Mouse (Mus musculus) thymus, adult 2 months (tissue): ENCODE data around the gene Gm10799. TPM values are rescaled to one million over a fixed set of nuclear protein-coding genes. Genes with fewer than 3 reads are reported as not detected.
"Not testable (repeated sequence)": the region's sequence is repeated elsewhere in the genome, so short reads cannot be mapped to it uniquely, and the experiment has no call there.

Experiments used
- DNase-seq: peaks from one replicate; pipeline ENCODE4 v3.0.0; 2021
- H3K27ac ChIP-seq: fragments of 200-500 bp; 2 replicates; pipeline ENCODE4 v1.5.1; 2012; ENCODE audit warnings: low read length, control low read depth; ENCODE audit not compliant: control insufficient read depth, insufficient read depth
- H3K27me3 ChIP-seq: fragments of 200-500 bp; 2 replicates; pipeline ENCODE4 v1.6.1; 2012; ENCODE audit warnings: mild to moderate bottlenecking, low read length, moderate library complexity, mixed read lengths; ENCODE audit not compliant: control insufficient read depth, insufficient read depth
- H3K36me3 ChIP-seq: fragments of 200-500 bp; 2 replicates; pipeline ENCODE4 v1.6.1; 2012; ENCODE audit warnings: mild to moderate bottlenecking, low read length, moderate library complexity; ENCODE audit not compliant: control insufficient read depth, insufficient read depth
- H3K4me1 ChIP-seq: fragments of 200-500 bp; replicated peaks from 2 replicates; pipeline ENCODE4 v1.6.1; 2012; ENCODE audit warnings: low read length; ENCODE audit not compliant: control insufficient read depth, insufficient read depth
- H3K4me3 ChIP-seq: fragments of 200-500 bp; 2 replicates; pipeline ENCODE4 v1.5.1; 2012; ENCODE audit warnings: mild to moderate bottlenecking, low read length, control low read depth, moderate library complexity; ENCODE audit not compliant: control insufficient read depth, insufficient read depth
- CTCF ChIP-seq: fragments of 200-500 bp; IDR thresholded peaks from 2 replicates; pipeline ENCODE4 v1.5.1; 2012; ENCODE audit warnings: mild to moderate bottlenecking, control low read depth, low read length, moderate library complexity, borderline replicate concordance; ENCODE audit not compliant: control insufficient read depth, poor library complexity, insufficient read depth; ENCODE audit errors: extremely low read depth
- POLR2A ChIP-seq: fragments of 200-500 bp; IDR thresholded peaks from 2 replicates; pipeline ENCODE4 v1.6.1; 2012; ENCODE audit warnings: mild to moderate bottlenecking, low read length, control low read depth, moderate library complexity; ENCODE audit not compliant: control insufficient read depth, poor library complexity, insufficient read depth; ENCODE audit errors: extremely low read depth
- WGBS: fragments of 180-500 bp; shearing (Covaris S2); methylation state at CpG from one replicate; pipeline ENCODE4 v1.1.7; 2018; 5-methylcytosine and 5-hydroxymethylcytosine counted together
- polyA plus RNA-seq: library from polyadenylated mRNA; depleted of rRNA; stranded (reverse); fragments of >200 nt; gene quantifications from 2 replicates; pipeline ENCODE4 v1.2.3, GENCODE M21; 2012

The Gm10799 gene
- polyA plus RNA-seq, 1 experiment = not detected

DNA sequence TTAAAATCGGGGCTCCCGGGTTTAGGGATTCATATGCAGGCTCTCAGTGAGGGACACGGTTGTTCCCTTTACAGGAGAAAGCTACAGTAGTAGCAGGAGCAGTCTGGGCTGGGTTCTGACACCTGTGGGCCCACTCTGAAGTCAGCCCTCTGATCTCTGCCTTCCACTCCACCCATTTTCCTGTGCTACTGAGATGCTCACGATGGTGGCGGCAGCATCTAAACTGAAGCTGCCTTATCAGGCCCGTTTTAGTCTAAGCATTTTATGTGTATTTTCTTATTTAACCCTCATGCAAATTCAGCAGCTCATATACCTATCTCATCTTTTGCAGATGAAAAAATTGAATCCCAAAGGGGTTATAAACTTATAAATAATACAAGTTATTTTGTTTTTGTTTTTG is 36.5 kb upstream of the Gm10799 start:
- Histone ChIP-seq H3K36me3 (no peaks in the 10 kb centered on the region), H3K4me1 (no peaks in the 10 kb centered on the region), H3K27me3 (no peaks in the 10 kb centered on the region), H3K27ac (no peak overlapping the region), H3K4me3 (no peak overlapping the region)
- TF ChIP-seq CTCF (no peak), POLR2A (no peak)
- DNase-seq = no peak
- 82% methylated on average over 6 of the region's 6 CpGs for WGBS

DNA sequence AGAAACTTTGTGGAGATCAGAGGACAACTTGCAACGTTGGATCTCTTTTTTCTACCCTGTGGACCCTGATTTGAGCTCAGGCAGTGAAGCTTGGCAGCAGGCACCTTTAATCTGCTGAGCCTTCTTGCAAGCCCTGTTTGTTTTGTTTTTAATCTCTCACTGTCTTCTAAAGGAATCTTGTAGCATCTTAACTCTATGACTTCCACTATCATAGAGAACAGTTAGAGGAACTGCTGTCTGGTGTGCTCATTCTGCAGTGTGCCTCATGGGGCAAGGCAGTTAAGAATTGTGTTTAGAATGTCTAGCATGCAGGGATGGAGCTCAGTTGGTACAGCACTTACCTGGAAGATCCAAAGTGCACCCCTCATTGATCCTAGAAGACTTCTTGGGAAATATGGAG is 31.6 kb upstream of the Gm10799 start:
- Histone ChIP-seq H3K27ac (no peak overlapping the region), H3K4me3 (no peak overlapping the region), H3K36me3 (no peaks in the 10 kb centered on the region), H3K4me1 (peaks cover 8% of the 10 kb centered on the region; the same call in 1 of the 2 replicates), H3K27me3 (no peaks in the 10 kb centered on the region)
- WGBS = 86% methylated on average over 1 of the region's 1 CpGs
- no peak for DNase-seq
- TF ChIP-seq CTCF = no peak
- no peak for TF ChIP-seq POLR2A

DNA sequence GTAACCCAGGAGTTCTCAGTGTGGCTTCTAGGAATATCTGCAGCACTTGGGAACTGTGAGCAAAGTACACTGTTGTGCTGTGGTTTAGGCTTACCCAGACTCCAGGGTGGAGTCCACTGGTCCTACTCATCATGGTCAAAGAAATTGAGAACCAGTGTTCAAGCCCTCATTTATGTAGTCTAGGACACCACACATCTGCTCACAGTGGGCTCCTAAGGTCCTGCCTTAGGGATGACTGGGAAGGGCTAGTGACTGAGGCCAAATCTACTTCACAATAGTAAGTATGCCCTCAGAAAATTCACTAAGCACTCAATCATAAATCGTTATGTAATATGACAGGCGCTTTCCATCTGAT is 30.9 kb upstream of the Gm10799 start:
- Histone ChIP-seq H3K27ac (no peak overlapping the region), H3K36me3 (no peaks in the 10 kb centered on the region), H3K4me1 (peaks cover 8% of the 10 kb centered on the region; the same call in 1 of the 2 replicates), H3K27me3 (no peaks in the 10 kb centered on the region), H3K4me3 (no peak overlapping the region)
- TF ChIP-seq POLR2A = no peak
- TF ChIP-seq CTCF = no peak
- no peak for DNase-seq
- WGBS = 99% methylated on average over 2 of the region's 2 CpGs

DNA sequence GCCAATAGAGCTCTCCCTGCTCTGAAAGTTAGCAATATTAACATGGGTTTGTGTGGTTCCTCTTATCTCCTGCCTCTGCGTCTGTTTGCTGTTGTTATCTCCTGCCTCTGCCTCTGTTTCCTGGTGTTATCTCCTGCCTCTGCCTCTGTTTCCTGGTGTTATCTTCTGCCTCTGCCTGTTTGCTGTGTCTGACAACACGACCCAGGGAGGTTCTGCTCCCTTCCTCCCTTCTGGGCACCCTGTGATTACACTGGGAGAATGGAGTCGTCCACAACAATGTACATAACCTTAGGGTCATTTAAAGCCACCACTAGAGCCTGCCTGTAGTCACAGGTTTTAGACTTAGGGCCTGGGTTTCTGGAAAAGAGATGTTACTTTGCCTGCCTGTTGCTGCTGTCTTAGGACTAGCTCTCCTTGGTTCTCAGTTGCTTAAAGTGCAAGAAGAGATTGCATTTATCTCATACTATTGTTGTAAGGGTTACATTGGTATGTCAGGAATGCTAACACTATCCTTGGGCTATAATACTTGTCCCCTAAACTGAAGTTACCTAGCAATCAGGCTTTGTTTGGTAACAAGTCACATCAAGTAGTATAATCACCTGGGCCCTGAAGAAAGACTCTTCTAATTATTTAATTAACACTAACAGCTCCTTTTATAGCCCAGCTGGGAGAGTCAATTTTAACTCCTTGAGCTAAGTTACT is 30.3 kb upstream of the Gm10799 start:
- Histone ChIP-seq H3K36me3 (no peaks in the 10 kb centered on the region), H3K4me1 (peaks cover 8% of the 10 kb centered on the region; the same call in 1 of the 2 replicates), H3K27me3 (no peaks in the 10 kb centered on the region), H3K4me3 (no peak overlapping the region), H3K27ac (no peak overlapping the region)
- WGBS = 45% methylated on average over 3 of the region's 3 CpGs
- TF ChIP-seq POLR2A = no peak
- TF ChIP-seq CTCF = no peak
- no peak for DNase-seq

DNA sequence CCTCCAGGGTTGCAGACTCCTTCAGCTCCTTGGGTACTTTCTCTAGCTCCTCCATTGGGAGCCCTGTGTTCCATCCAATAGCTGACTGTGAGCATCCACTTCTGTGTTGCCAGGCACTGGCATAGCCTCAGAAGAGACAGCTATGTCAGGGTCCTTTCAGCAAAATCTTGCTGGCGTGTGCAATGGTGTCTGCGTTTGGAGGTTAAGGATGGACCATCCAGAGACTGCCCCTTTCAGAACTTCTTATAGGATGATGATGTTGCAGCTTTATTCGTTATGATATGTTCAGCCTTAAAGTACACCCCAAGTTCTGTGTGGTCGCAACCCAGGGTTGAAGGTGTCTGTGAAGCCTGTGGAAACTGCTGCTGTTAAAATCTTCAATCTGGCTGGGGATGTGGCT is 29.0 kb upstream of the Gm10799 start:
- not testable (repeated sequence) for H3K36me3 ChIP-seq, DNase-seq, H3K4me3 ChIP-seq, H3K27ac ChIP-seq, H3K27me3 ChIP-seq, H3K4me1 ChIP-seq
- 98% methylated on average over 4 of the region's 4 CpGs for WGBS

DNA sequence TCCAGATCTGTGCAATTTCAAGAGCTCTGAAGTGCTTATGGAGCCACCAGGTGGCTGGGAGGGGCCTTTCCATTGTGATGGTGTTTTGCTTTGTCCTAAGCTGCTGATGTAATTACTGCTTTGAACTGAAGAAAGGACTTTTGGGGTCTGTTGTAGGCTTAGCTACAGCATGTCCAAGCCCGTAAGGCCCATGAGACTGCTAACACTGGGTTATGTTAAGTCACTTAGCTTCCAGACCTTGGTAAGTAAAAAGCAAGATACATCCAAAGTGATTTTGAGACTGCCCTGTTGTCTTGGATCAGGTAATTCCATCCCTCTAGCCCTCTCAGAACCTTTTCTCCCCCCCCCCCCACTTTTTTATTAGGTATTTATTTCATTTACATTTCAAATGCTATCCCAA is 28.4 kb upstream of the Gm10799 start:
- not testable (repeated sequence) for H3K4me3 ChIP-seq, H3K27ac ChIP-seq

DNA sequence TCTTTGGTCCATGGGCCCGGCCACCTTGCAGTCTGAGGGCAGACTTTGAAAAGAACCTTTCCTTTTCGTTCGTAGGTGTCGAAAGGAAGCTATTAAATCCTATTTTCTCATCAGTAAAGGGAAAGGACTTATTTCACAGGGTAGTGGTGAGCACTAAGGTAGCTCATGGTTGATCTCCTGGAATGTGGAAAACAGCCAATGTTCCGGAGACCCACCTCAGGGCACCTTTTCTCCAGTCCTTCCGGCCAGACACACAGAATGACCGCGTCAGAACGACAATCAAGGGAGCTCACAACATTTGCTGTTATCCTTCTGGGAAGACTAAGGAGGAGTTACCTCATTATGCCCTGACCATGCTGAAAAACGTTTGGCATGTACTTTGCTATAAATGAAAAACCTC is 27.9 kb upstream of the Gm10799 start:
- WGBS = 71% methylated on average over 10 of the region's 10 CpGs

More for the DNA sequence above, 28.4 kb upstream of the Gm10799 start:
- not testable (repeated sequence) for H3K36me3 ChIP-seq, H3K27me3 ChIP-seq, H3K4me1 ChIP-seq, DNase-seq
- WGBS = 97% methylated on average over 1 of the region's 1 CpGs

More for the DNA sequence above, 27.9 kb upstream of the Gm10799 start:
- no peak for TF ChIP-seq POLR2A
- TF ChIP-seq CTCF = no peak
- DNase-seq = no peak
- H3K27me3 ChIP-seq = no peaks in the 10 kb centered on the region
- no peak overlapping the region; the same call in 1 of the 2 replicates for H3K4me3 ChIP-seq
- peaks cover 8% of the 10 kb centered on the region; the same call in 1 of the 2 replicates for H3K4me1 ChIP-seq
- no peak overlapping the region for H3K27ac ChIP-seq
- H3K36me3 ChIP-seq = no peaks in the 10 kb centered on the region
